Mouse (Mus musculus) erythroblast, embryonic 14.5 days (primary cell): ENCODE results near the gene Ick. TPM values are rescaled to one million over a fixed set of nuclear protein-coding genes. Genes with fewer than 3 reads are reported as not detected.
A peak's percentile ranks its signal among the peaks of the same experiment; 100 is the strongest.
"Not testable (repeated sequence)": the region's sequence is repeated elsewhere in the genome, so short reads cannot be mapped to it uniquely, and the experiment has no call there.

Experiments used
- H3K27me3 ChIP-seq: 2 replicates; pipeline ENCODE4 v1.6.1; 2012; ENCODE audit warnings: inconsistent platforms; ENCODE audit not compliant: control insufficient read depth
- H3K36me3 ChIP-seq: 2 replicates; pipeline ENCODE4 v1.6.1; 2012; ENCODE audit warnings: mild to moderate bottlenecking, inconsistent platforms; ENCODE audit not compliant: control insufficient read depth
- H3K4me1 ChIP-seq: 2 replicates; pipeline ENCODE4 v1.6.1; 2012; ENCODE audit warnings: inconsistent platforms; ENCODE audit not compliant: control insufficient read depth
- H3K4me3 ChIP-seq: replicated peaks from 2 replicates; pipeline ENCODE3; 2012; ENCODE audit warnings: moderate library complexity, mild to moderate bottlenecking, inconsistent platforms
- H3K9me3 ChIP-seq: 2 replicates; pipeline ENCODE4 v1.6.1; 2012; ENCODE audit warnings: low read length, inconsistent platforms, mixed read lengths; ENCODE audit not compliant: control insufficient read depth
- GATA1 ChIP-seq: IDR thresholded peaks from 2 replicates; pipeline ENCODE4 v1.6.1; 2012; ENCODE audit warnings: low read length, inconsistent platforms, mixed read lengths
- TAL1 ChIP-seq: IDR thresholded peaks from 3 replicates; pipeline ENCODE4 v1.6.1; 2012; ENCODE audit warnings: low read length, inconsistent platforms, mixed read lengths
- polyA plus RNA-seq: library from polyadenylated mRNA; stranded (reverse); fragments of >175 nt; gene quantifications from 2 replicates; pipeline ENCODE4 v1.2.3, GENCODE M21; 2012

The Ick gene
- polyA plus RNA-seq, 1 experiment: 0.35 TPM

- Histone ChIP-seq H3K4me3 (peak overlapping the region; percentile 87), H3K9me3 (no peaks in the 10 kb centered on the region), H3K36me3 (no peaks in the 10 kb centered on the region), H3K4me1 (peaks cover 19% of the 10 kb centered on the region), H3K27me3 (no peaks in the 10 kb centered on the region)
- TF ChIP-seq TAL1 (no peak), GATA1 (peak; percentile 63; the same call in 1 of the 2 replicates)
Observed at GRCm38 (mm10) chr9:78175277-78176200, 66.5 kb downstream of the Ick start.

GRCm38 (mm10) chr9:78176201-78176727 lies 67.3 kb downstream of the Ick start:
- H3K9me3 ChIP-seq: no peaks in the 10 kb centered on the region
- H3K27me3 ChIP-seq: no peaks in the 10 kb centered on the region
- peaks cover 19% of the 10 kb centered on the region for H3K4me1 ChIP-seq
- H3K4me3 ChIP-seq: peak overlapping the region; percentile 87
- no peaks in the 10 kb centered on the region for H3K36me3 ChIP-seq
- TF ChIP-seq GATA1 (no peak), TAL1 (no peak)

GRCm38 (mm10) chr9:78176831-78177230 lies 67.8 kb downstream of the Ick start:
- Histone ChIP-seq H3K36me3 (no peaks in the 10 kb centered on the region), H3K4me1 (peaks cover 19% of the 10 kb centered on the region), H3K4me3 (peak overlapping the region; percentile 87), H3K27me3 (no peaks in the 10 kb centered on the region), H3K9me3 (no peaks in the 10 kb centered on the region)
- no peak for TF ChIP-seq GATA1
- TF ChIP-seq TAL1: no peak

GRCm38 (mm10) chr9:78178197-78178596 lies 69.2 kb downstream of the Ick start:
- no peak for TF ChIP-seq TAL1
- TF ChIP-seq GATA1: no peak
- Histone ChIP-seq H3K36me3 (no peaks in the 10 kb centered on the region), H3K4me1 (peaks cover 19% of the 10 kb centered on the region), H3K4me3 (no peak overlapping the region), H3K9me3 (no peaks in the 10 kb centered on the region), H3K27me3 (no peaks in the 10 kb centered on the region)

GRCm38 (mm10) chr9:78179071-78179470 lies 70.1 kb downstream of the Ick start:
- no peaks in the 10 kb centered on the region for H3K36me3 ChIP-seq
- TF ChIP-seq GATA1: no peak
- TF ChIP-seq TAL1: no peak

GRCm38 (mm10) chr9:78182474-78182873 lies 73.5 kb downstream of the Ick start, which contains the start of gene Gsta4:
Gsta4 (plus strand) TSS chr9:78182774.
- H3K9me3 ChIP-seq: not testable (repeated sequence)

More at GRCm38 (mm10) chr9:78179071-78179470, 70.1 kb downstream of the Ick start:
- H3K27me3 ChIP-seq: no peaks in the 10 kb centered on the region
- no peaks in the 10 kb centered on the region for H3K9me3 ChIP-seq
- H3K4me1 ChIP-seq: peaks cover 26% of the 10 kb centered on the region
- no peak overlapping the region for H3K4me3 ChIP-seq

GRCm38 (mm10) chr9:78185686-78186085 lies 76.7 kb downstream of the Ick start:
- TF ChIP-seq TAL1 (no peak), GATA1 (no peak)
- Histone ChIP-seq H3K36me3 (no peaks in the 10 kb centered on the region), H3K4me3 (no peak overlapping the region), H3K27me3 (no peaks in the 10 kb centered on the region), H3K4me1 (peaks cover 48% of the 10 kb centered on the region), H3K9me3 (no peaks in the 10 kb centered on the region)

More at GRCm38 (mm10) chr9:78182474-78182873, 73.5 kb downstream of the Ick start, which contains the start of gene Gsta4:
- H3K27me3 ChIP-seq, H3K36me3 ChIP-seq, H3K4me3 ChIP-seq: not testable (repeated sequence)
- H3K4me1 ChIP-seq: peaks cover 19% of the 10 kb centered on the region

- TF ChIP-seq TAL1: peak; percentile 19; the same call in 1 of the 3 replicates
- TF ChIP-seq GATA1: peak; percentile 15; the same call in 1 of the 2 replicates
- Histone ChIP-seq H3K4me1 (peaks cover 69% of the 10 kb centered on the region), H3K9me3 (no peaks in the 10 kb centered on the region), H3K36me3 (no peaks in the 10 kb centered on the region), H3K27me3 (no peaks in the 10 kb centered on the region), H3K4me3 (peak overlapping the region; percentile 6)
Observed at GRCm38 (mm10) chr9:78188910-78189309, 79.9 kb downstream of the Ick start.
